Mouse (Mus musculus) gastrocnemius, adult 8-10 months (tissue): ENCODE data around the gene Fam222a. TPM values are rescaled to one million over a fixed set of nuclear protein-coding genes. Genes with fewer than 3 reads are reported as not detected.

ENCODE experiments used
- DNase-seq, 2 experiments: peaks; one replicate each; pipeline ENCODE4 v3.0.0; 2022; ENCODE audit warnings: low spot score in 2 of 2
- total RNA-seq, 4 experiments: library from RNA; stranded (reverse); gene quantifications; 2 replicates each; pipeline ENCODE4 v1.2.4; 2022

The Fam222a gene
- total RNA-seq, 4 experiments from 2014 or later: 0.07 to 0.34 (median 0.30) TPM

DNA sequence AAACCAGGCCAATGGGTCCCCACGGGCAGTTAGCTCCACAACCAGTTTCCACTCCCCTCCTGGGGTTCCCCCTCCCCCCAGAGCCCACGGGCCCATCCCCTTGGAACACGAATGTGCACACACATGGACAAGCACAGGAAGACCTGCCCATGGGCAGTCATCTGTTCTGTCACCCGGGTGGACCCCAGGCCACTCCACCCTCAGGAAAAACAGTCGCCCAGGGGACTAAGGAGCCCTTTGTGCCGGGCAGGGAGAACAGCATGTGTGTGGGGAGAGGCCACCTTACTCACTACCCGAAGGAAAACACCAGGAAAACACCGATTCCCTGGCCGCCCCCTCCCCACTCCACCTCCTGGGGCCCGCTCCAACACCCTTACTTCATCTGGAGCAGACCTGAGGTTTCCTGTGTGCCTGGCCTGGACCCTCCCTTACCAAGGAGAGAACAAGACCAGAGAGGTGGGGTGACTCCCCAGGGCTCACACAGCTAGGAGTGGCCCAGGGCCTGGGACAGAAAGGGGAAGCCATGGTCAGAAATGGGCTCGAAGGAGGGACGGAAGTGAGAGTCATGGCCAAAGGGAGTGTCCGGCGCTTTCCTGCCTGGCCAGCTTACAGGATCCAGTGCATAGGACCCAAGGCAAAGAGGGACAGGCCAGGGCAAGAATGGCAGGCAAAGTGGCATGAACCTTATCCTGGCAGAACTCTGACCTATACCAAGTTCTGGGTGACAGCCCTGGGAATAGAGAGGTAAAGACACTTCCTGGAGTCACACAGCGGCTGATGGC, 86.0 kb downstream of the Fam222a start:
- no peak for DNase-seq

DNA sequence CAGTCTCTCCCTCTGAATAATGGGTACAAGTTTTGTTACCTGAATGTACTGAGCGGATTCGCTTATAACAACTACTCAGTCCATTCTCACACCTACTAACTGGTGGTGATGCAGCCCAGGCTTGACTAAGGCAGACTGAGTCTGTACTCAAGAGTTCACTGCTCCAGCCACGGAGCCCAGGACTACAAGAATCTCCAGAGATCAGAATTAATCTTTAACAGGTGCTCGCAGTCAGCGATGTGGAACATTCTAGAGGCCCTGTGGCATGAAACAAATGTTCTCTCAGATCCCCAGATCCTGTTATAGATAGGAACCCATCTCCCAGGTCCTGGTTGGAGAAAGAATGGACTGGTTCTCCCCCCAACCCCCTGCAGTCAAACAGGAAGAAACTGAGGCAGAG, 87.9 kb downstream of the Fam222a start:
- no peak for DNase-seq

DNA sequence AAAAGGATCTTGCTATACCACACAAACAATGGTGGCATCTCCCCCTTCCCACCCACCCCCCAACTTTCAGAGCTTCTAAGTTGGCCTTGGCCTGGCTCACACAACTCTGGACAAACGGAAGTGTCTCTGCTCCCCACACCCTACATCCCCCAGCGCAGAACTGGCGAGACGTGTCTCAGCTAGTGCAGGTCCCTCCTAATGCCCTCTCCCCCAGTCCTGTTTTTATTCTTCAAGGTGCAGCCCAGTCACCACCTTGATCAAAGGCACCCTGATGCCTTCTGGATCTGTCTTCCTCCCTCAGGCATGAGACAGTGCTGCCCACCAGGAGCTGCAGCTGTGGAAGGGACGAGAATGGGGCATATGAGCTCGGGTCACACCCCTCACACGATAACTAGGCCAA, 88.5 kb downstream of the Fam222a start:
- no peak for DNase-seq

DNA sequence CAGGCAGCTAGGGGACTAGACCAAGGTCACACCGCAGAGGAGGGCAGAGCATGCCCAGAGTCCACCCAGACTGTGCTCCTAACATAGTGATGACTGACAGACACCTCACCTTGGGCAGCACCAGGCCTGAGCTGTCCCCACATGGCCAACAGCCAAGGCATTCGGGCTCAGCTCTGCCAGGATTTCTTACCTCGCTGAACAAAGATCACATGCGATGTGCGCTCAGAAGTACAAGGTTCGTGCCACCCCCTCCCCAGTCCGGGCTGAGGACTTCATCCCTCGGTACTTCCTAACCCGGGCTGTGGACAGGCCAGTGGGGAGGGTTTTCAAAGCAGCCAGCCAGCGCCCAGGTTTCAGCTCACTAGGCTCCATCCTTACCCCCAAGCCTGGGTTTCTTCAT, 89.6 kb downstream of the Fam222a start:
- no peak for DNase-seq

DNA sequence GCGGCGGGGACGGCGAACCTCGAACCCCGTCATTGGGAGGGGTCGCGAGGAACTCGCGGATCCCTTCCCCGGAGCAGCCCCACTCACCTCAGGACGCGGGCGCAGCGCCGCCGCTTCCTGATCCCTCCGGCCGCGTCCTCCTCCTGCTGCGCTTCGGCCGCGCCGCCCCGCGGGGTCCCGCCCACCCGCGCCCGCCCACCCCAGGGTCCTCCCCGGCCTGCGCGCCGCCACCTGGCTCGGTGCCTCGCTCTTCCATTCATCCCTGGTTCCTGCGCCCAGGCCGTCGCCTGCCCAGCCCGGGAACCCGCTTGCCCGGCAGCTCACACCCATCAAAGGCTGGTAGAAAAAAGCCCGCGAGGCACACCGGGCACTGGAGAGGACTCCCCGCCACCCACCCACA, 90.4 kb downstream of the Fam222a start, which contains the start of gene Trpv4:
Trpv4 (minus strand) TSS at position 167 of the 400 bp plus-strand sequence.
- no peak for DNase-seq

DNA sequence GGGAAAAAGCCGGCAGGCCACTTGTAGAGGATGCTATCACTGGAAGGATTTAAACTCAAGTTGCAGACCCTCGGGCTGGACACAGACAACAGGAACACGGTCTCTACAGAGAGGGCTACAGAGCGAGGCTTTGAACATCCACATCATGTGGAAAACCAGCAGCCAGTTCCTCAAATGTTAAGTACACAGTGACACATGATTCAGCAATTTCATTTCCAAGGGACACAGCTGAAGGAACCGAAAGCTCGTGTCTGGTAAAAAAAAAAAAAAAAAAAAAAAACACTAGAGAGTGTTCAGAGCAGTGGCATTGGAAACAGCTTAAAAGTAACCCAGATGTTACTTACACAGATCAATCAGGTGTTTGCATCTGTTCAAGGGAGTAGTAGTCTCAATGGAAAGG, 93.2 kb downstream of the Fam222a start:
- no peak for DNase-seq

Other genes starting within 250 kb of the Fam222a start
- 10 to 100 TPM; 10.2 to 16.6 (median 14.2) TPM for gene Kctd10, start 187.5 kb upstream of the Fam222a start, total RNA-seq
- gene Ube3b, start 187.4 kb upstream of the Fam222a start, total RNA-seq: 100 to 1,000 TPM; 129 to 147 (median 134) TPM
- gene Mmab, start 124.0 kb upstream of the Fam222a start, total RNA-seq: 10 to 100 TPM; 18.3 to 21.1 (median 19.5) TPM
- gene Mvk, start 123.7 kb upstream of the Fam222a start, total RNA-seq: 10 to 100 TPM in 3 of 4 experiments, 1 to 10 TPM in 1; 9.9 to 11.0 (median 10.4) TPM
- 1 to 10 TPM; 1.3 to 1.7 (median 1.3) TPM for gene Trpv4, start 90.4 kb downstream of the Fam222a start, total RNA-seq
- 1 to 10 TPM; 4.9 to 8.5 (median 6.7) TPM for gene Gltp, start 123.0 kb downstream of the Fam222a start, total RNA-seq
- gene Tchp, start 139.7 kb downstream of the Fam222a start, total RNA-seq: 1 to 10 TPM; 3.1 to 3.9 (median 3.4) TPM
- 10 to 100 TPM; 12.8 to 15.7 (median 14.4) TPM for gene Ankrd13a, start 206.7 kb downstream of the Fam222a start, total RNA-seq
- 10 to 100 TPM; 12.7 to 19.4 (median 16.6) TPM for gene Git2, start 207.5 kb downstream of the Fam222a start, total RNA-seq